Mouse (Mus musculus) intestine, postnatal 0 days (tissue): ENCODE data around the gene 6430548M08Rik. TPM values are rescaled to one million over a fixed set of nuclear protein-coding genes. Genes with fewer than 3 reads are reported as not detected.
A peak's percentile ranks its signal among the peaks of the same experiment; 100 is the strongest.

ENCODE experiments used
- ATAC-seq: fragments of 200-750 bp; cut with Nextera tagmentation; 2 replicates; pipeline ENCODE4 v1.8.0; 2017; ENCODE audit warnings: mild to moderate bottlenecking, moderate TSS enrichment, moderate library complexity
- H3K27ac ChIP-seq: fragments of 300-500 bp; sonication (generic); 2 replicates; pipeline ENCODE4 v1.5.1; 2014; ENCODE audit warnings: mild to moderate bottlenecking, low read depth, low read length, moderate library complexity
- H3K27me3 ChIP-seq: fragments of 300-500 bp; sonication (generic); replicated peaks from 2 replicates; pipeline ENCODE4 v1.6.1; 2014; ENCODE audit warnings: low read length, mixed read lengths; ENCODE audit not compliant: control insufficient read depth, insufficient read depth
- H3K36me3 ChIP-seq: fragments of 300-500 bp; sonication (generic); 2 replicates; pipeline ENCODE4 v1.6.1; 2014; ENCODE audit warnings: mild to moderate bottlenecking, moderate library complexity; ENCODE audit not compliant: control insufficient read depth, insufficient read depth
- H3K4me1 ChIP-seq: fragments of 300-500 bp; sonication (generic); replicated peaks from 2 replicates; pipeline ENCODE4 v1.6.1; 2014; ENCODE audit warnings: antibody characterized with exemption, low read length, mixed read lengths; ENCODE audit not compliant: control insufficient read depth, insufficient read depth
- H3K4me2 ChIP-seq: fragments of 300-500 bp; sonication (generic); replicated peaks from 2 replicates; pipeline ENCODE4 v1.6.1; 2014; ENCODE audit warnings: low read depth, mild to moderate bottlenecking, moderate library complexity
- H3K4me3 ChIP-seq: fragments of 300-500 bp; sonication (generic); 2 replicates; pipeline ENCODE4 v1.5.1; 2014; ENCODE audit warnings: low read depth, low read length
- H3K9ac ChIP-seq: fragments of 300-500 bp; sonication (generic); 2 replicates; pipeline ENCODE4 v1.6.1; 2014; ENCODE audit warnings: mild to moderate bottlenecking, low read depth, low read length
- H3K9me3 ChIP-seq: fragments of 300-500 bp; sonication (generic); 2 replicates; pipeline ENCODE4 v1.6.1; 2016; ENCODE audit warnings: mixed run types; ENCODE audit not compliant: control insufficient read depth
- CTCF ChIP-seq: sonication (generic); IDR thresholded peaks from 2 replicates; pipeline ENCODE4 v1.5.1; 2016; ENCODE audit warnings: low read depth, mild to moderate bottlenecking, control low read depth, antibody characterized with exemption, moderate library complexity
- WGBS: fragments of 180-500 bp; shearing (Covaris S2); extraction: QIAGEN DNeasy Blood & Tissue Kit; methylation state at CpG from one replicate; pipeline ENCODE4 v1.1.7; 2014; 5-methylcytosine and 5-hydroxymethylcytosine counted together
- polyA plus RNA-seq: library from polyadenylated mRNA; unstranded; fragments of >200 nt; fragmentation: Nextera tagmentation; extraction: Ambion mirVana; gene quantifications from 2 replicates; pipeline ENCODE4 v1.2.1, GENCODE M21; 2015

Gene 6430548M08Rik
- polyA plus RNA-seq, 1 experiment from 2014 or later, result 7.1 TPM

- no peak overlapping the region for H3K27ac ChIP-seq
- peaks cover 3% of the 10 kb centered on the region; the same call in 1 of the 2 replicates for H3K4me1 ChIP-seq
- ATAC-seq, result no peak
- no peaks in the 10 kb centered on the region for H3K27me3 ChIP-seq
- no peak overlapping the region for H3K4me3 ChIP-seq
- 44% methylated on average over 7 of the region's 7 CpGs for WGBS
- peaks cover 66% of the 10 kb centered on the region for H3K36me3 ChIP-seq
- no peak for TF ChIP-seq CTCF
- H3K9ac ChIP-seq, result no peak overlapping the region
- no peaks in the 10 kb centered on the region for H3K9me3 ChIP-seq
- H3K4me2 ChIP-seq, result no peak overlapping the region
Measured at GRCm38 (mm10) chr8:120089511-120089910, 24.4 kb upstream of the 6430548M08Rik start.

DNA sequence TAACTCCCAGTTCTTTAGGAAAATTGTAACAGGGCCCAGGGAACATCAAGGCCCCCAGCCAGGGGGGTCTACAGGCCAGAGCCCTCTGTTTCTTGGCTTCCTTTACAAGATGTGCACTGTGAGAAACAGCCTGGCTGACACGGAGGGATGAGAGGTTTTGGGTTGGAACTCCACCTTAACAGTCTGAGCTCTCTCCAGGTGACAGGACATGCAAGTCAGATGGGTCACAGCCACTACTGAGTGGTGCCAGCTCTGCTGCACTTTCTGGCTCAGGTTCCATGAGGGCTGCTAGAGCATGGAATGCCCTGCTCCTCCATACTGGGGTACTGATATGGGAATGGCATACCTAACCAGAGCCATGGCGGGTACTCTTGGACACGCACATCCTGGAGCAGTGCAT, 22.9 kb upstream of the 6430548M08Rik start:
- peaks cover 51% of the 10 kb centered on the region for H3K36me3 ChIP-seq
- 94% methylated on average over 3 of the region's 3 CpGs for WGBS
- H3K9me3 ChIP-seq, result no peaks in the 10 kb centered on the region
- H3K27me3 ChIP-seq, result no peaks in the 10 kb centered on the region
- H3K4me3 ChIP-seq, result no peak overlapping the region
- no peak for ATAC-seq
- H3K4me2 ChIP-seq, result no peak overlapping the region
- H3K9ac ChIP-seq, result no peak overlapping the region
- no peak overlapping the region for H3K27ac ChIP-seq
- TF ChIP-seq CTCF, result no peak
- H3K4me1 ChIP-seq, result peaks cover 9% of the 10 kb centered on the region

DNA sequence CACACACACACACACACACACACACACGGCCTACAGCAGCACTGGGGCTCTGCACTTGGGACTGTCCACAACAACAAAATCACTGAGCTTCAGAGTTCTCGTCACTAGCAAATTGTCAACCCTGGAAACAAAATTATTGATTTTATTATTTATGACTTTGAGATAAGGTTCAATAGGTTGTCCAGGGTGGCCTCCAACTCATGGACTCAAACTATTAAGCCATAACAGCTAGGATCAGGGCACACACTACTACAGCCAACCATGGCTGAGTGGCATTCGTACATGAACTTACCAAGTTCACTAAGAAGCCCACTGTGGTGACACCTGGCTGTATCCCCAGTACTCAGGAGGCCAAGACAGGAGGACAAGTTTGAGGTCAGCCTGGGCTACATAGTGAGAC, 20.8 kb upstream of the 6430548M08Rik start:
- TF ChIP-seq CTCF, result no peak
- WGBS, result 70% methylated on average over 3 of the region's 3 CpGs
- peaks cover 32% of the 10 kb centered on the region for H3K36me3 ChIP-seq
- peaks cover 9% of the 10 kb centered on the region for H3K4me1 ChIP-seq
- no peak overlapping the region for H3K4me3 ChIP-seq
- peak; percentile 32 for ATAC-seq
- H3K27me3 ChIP-seq, result no peaks in the 10 kb centered on the region
- no peaks in the 10 kb centered on the region for H3K9me3 ChIP-seq
- H3K9ac ChIP-seq, result no peak overlapping the region
- H3K27ac ChIP-seq, result 0 out of 2 replicates have a peak overlapping the region, but pooled peaks have one; percentile 5
- no peak overlapping the region for H3K4me2 ChIP-seq

- peaks cover 9% of the 10 kb centered on the region for H3K4me1 ChIP-seq
- WGBS, result 46% methylated on average over 10 of the region's 10 CpGs
- H3K9ac ChIP-seq, result no peak overlapping the region
- no peaks in the 10 kb centered on the region for H3K9me3 ChIP-seq
- H3K27me3 ChIP-seq, result no peaks in the 10 kb centered on the region
- H3K4me3 ChIP-seq, result no peak overlapping the region
- H3K4me2 ChIP-seq, result peak overlapping the region; percentile 35
- no peak for TF ChIP-seq CTCF
- peaks cover 27% of the 10 kb centered on the region for H3K36me3 ChIP-seq
- ATAC-seq, result no peak
- H3K27ac ChIP-seq, result peak overlapping the region; percentile 66
Measured at GRCm38 (mm10) chr8:120094801-120095200, 19.2 kb upstream of the 6430548M08Rik start.

GRCm38 (mm10) chr8:120096486-120096885, 17.5 kb upstream of the 6430548M08Rik start:
- Histone ChIP-seq H3K4me1 (peaks cover 9% of the 10 kb centered on the region), H3K36me3 (peaks cover 15% of the 10 kb centered on the region), H3K4me3 (no peak overlapping the region), H3K9me3 (no peaks in the 10 kb centered on the region), H3K27ac (peak overlapping the region; percentile 88), H3K27me3 (no peaks in the 10 kb centered on the region), H3K4me2 (no peak overlapping the region), H3K9ac (0 out of 2 replicates have a peak overlapping the region, but pooled peaks have one; percentile 1)
- no peak for TF ChIP-seq CTCF
- WGBS, result 33% methylated on average over 2 of the region's 2 CpGs
- peak; percentile 70 for ATAC-seq

DNA sequence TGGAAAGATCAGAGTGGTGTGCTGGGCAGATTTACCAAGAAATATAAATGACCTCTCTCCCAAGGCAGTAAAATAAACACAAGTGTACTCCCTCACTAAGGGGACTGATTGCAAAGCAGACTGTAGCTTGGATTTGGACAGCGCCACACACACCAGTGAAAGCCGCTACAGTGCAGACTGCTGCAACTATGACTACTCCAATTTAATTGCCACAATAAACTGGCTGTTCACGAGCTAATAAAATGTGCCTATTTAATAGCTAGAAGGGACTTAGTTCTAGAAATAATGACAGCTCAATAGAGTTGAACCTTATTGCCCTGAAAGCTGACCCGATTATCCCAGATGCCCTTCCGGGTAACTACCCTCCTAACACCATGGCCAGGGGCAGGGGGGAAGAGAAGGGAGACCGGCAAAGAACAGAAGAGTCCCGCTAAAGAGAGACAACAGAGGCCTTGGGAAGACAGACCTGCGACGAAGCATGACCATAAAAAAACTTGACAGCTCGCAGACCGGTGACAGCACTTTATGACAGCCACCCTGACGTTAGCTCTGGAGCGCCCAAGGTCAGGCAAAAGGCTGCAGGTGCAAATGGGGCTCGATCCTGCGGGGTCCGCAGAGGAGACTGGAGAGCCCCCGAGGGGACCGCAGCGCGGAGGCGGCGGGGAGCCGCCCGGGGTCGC, 13.4 kb upstream of the 6430548M08Rik start:
- Histone ChIP-seq H3K9me3 (no peaks in the 10 kb centered on the region), H3K9ac (peak overlapping the region; percentile 89), H3K36me3 (no peaks in the 10 kb centered on the region), H3K4me2 (peak overlapping the region; percentile 88), H3K4me3 (peak overlapping the region; percentile 85), H3K4me1 (peaks cover 5% of the 10 kb centered on the region), H3K27me3 (no peaks in the 10 kb centered on the region), H3K27ac (peak overlapping the region; percentile 97)
- TF ChIP-seq CTCF, result no peak
- peak; percentile 59 for ATAC-seq
- WGBS, result 1% methylated on average over 24 of the region's 25 CpGs
